Mouse (Mus musculus) CD4-positive naive resting alpha-beta T cell, adult 57 days (primary cell): ENCODE measurements around the gene Abca8b. TPM values are rescaled to one million over a fixed set of nuclear protein-coding genes. Genes with fewer than 3 reads are reported as not detected.

Experiments used
- total RNA-seq: library from RNA; stranded (reverse); gene quantifications from one replicate; pipeline ENCODE4 v1.2.4, GENCODE M21; 2023

The Abca8b gene
- total RNA-seq, result not detected

DNA sequence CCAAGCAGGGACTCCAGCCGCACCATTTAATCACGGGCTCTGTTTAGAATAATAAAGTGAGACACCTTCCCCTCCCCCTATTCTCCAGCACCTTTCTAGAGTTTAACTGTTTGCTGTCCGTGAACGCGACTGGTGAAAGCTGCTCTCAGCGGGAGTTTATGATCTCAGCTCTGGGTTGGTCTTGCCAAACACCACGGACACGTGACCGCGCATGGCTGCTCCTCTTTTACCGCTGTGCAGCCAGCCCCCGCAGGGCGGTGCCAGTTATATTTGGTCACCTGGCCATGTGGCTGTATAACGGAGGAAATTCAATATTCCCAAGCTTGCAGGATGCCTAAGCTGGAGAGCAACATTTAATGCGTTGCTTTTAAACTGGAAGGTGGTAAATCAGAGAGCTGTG is at the start of gene Abca8b:
Gene Abca8b, minus strand, starts transcription at position 222 of the 400 bp plus-strand sequence.

Other genes starting within 250 kb of the Abca8b start
- not detected for gene 1700012B07Rik, start 167.8 kb downstream of the Abca8b start, total RNA-seq
- not detected for gene Abca8a, start 100.1 kb upstream of the Abca8b start, total RNA-seq
- gene Abca9, start 172.4 kb upstream of the Abca8b start, total RNA-seq, result 0.68 TPM